Mouse (Mus musculus) forebrain, embryonic 11.5 days (tissue): Measurements from ENCODE around the gene Mylip. TPM values are rescaled to one million over a fixed set of nuclear protein-coding genes. Genes with fewer than 3 reads are reported as not detected.

Experiments
- ATAC-seq: fragments of 200-750 bp; cut with Nextera tagmentation; replicated peaks from 2 replicates; pipeline ENCODE4 v1.8.0; 2017; ENCODE audit warnings: moderate TSS enrichment; ENCODE audit not compliant: low FRiP score
- DNase-seq: peaks from one replicate; pipeline ENCODE4 v3.0.0-alpha.2; 2017; ENCODE audit warnings: low spot score
- H3K27ac ChIP-seq: fragments of 300-500 bp; sonication (generic); 2 replicates; pipeline ENCODE4 v1.5.1; 2014; ENCODE audit warnings: low read depth, low read length
- H3K27me3 ChIP-seq: fragments of 300-500 bp; sonication (generic); 2 replicates; pipeline ENCODE4 v1.6.1; 2014; ENCODE audit warnings: mild to moderate bottlenecking, low read length, mixed read lengths; ENCODE audit not compliant: control insufficient read depth, insufficient read depth
- H3K36me3 ChIP-seq: fragments of 300-500 bp; sonication (generic); 2 replicates; pipeline ENCODE4 v1.6.1; 2014; ENCODE audit warnings: mild to moderate bottlenecking, low read length, moderate library complexity, mixed read lengths; ENCODE audit not compliant: control insufficient read depth, insufficient read depth
- H3K4me1 ChIP-seq: fragments of 300-500 bp; sonication (generic); replicated peaks from 2 replicates; pipeline ENCODE4 v1.6.1; 2014; ENCODE audit warnings: low read length, mixed read lengths; ENCODE audit not compliant: control insufficient read depth, insufficient read depth
- H3K4me2 ChIP-seq: fragments of 300-500 bp; sonication (generic); 2 replicates; pipeline ENCODE4 v1.6.1; 2014; ENCODE audit warnings: low read depth, mild to moderate bottlenecking, low read length, moderate library complexity, mixed read lengths; ENCODE audit not compliant: severe bottlenecking
- H3K4me3 ChIP-seq: fragments of 300-500 bp; sonication (generic); 2 replicates; pipeline ENCODE4 v1.5.1; 2014; ENCODE audit warnings: low read depth, low read length
- H3K9ac ChIP-seq: fragments of 300-500 bp; sonication (generic); 2 replicates; pipeline ENCODE4 v1.6.1; 2014; ENCODE audit warnings: low read length
- H3K9me3 ChIP-seq: fragments of 300-500 bp; sonication (generic); 2 replicates; pipeline ENCODE4 v1.6.1; 2016; ENCODE audit warnings: low read length, mixed read lengths; ENCODE audit not compliant: control insufficient read depth
- WGBS: fragments of 180-500 bp; shearing (Covaris S2); extraction: QIAGEN DNeasy Blood & Tissue Kit; methylation state at CpG from one replicate; pipeline ENCODE4 v1.1.7; 2014; 5-methylcytosine and 5-hydroxymethylcytosine counted together
- polyA plus RNA-seq: library from polyadenylated mRNA; unstranded; fragments of >200 nt; fragmentation: Nextera tagmentation; extraction: Ambion mirVana; gene quantifications from 2 replicates; pipeline ENCODE4 v1.2.1, GENCODE M21; 2014

Gene Mylip
- polyA plus RNA-seq, 1 experiment from 2014 or later = 4.9 TPM

GRCm38 (mm10) chr13:45358676-45359323, 30.7 kb upstream of the Mylip start:
- 90% methylated on average over 13 of the region's 13 CpGs for WGBS
- DNase-seq (no peak), ATAC-seq (no peak)
- H3K4me3 ChIP-seq = no peak overlapping the region
- H3K9me3 ChIP-seq = no peaks in the 10 kb centered on the region
- no peak overlapping the region for H3K9ac ChIP-seq
- no peak overlapping the region for H3K4me2 ChIP-seq
- no peaks in the 10 kb centered on the region for H3K27me3 ChIP-seq
- no peaks in the 10 kb centered on the region for H3K36me3 ChIP-seq
- H3K27ac ChIP-seq = no peak overlapping the region
- no peaks in the 10 kb centered on the region for H3K4me1 ChIP-seq

- Histone ChIP-seq H3K9ac (no peak overlapping the region), H3K4me1 (no peaks in the 10 kb centered on the region), H3K9me3 (no peaks in the 10 kb centered on the region), H3K27ac (no peak overlapping the region), H3K36me3 (no peaks in the 10 kb centered on the region), H3K27me3 (no peaks in the 10 kb centered on the region), H3K4me2 (no peak overlapping the region), H3K4me3 (no peak overlapping the region)
- ATAC-seq (no peak), DNase-seq (no peak)
- 95% methylated on average over 10 of the region's 10 CpGs for WGBS
Observed at GRCm38 (mm10) chr13:45365788-45366187, 23.8 kb upstream of the Mylip start.

GRCm38 (mm10) chr13:45371673-45372072, 17.9 kb upstream of the Mylip start:
- 0 out of 2 replicates have a peak, but pooled peaks cover 4% of the 10 kb centered on the region for H3K4me1 ChIP-seq
- no peak overlapping the region for H3K4me2 ChIP-seq
- DNase-seq (no peak), ATAC-seq (no peak)
- no peak overlapping the region for H3K9ac ChIP-seq
- H3K27ac ChIP-seq = no peak overlapping the region
- no peaks in the 10 kb centered on the region for H3K27me3 ChIP-seq
- WGBS = 68% methylated on average over 2 of the region's 2 CpGs
- H3K9me3 ChIP-seq = no peaks in the 10 kb centered on the region
- H3K4me3 ChIP-seq = no peak overlapping the region
- no peaks in the 10 kb centered on the region for H3K36me3 ChIP-seq

GRCm38 (mm10) chr13:45372456-45372855, 17.1 kb upstream of the Mylip start:
- no peak overlapping the region for H3K9ac ChIP-seq
- H3K4me1 ChIP-seq = 0 out of 2 replicates have a peak, but pooled peaks cover 4% of the 10 kb centered on the region
- DNase-seq (no peak), ATAC-seq (no peak)
- H3K36me3 ChIP-seq = no peaks in the 10 kb centered on the region
- no peak overlapping the region for H3K4me2 ChIP-seq
- no peak overlapping the region for H3K27ac ChIP-seq
- no peaks in the 10 kb centered on the region for H3K27me3 ChIP-seq
- no peaks in the 10 kb centered on the region for H3K9me3 ChIP-seq
- WGBS = 93% methylated on average over 2 of the region's 2 CpGs
- H3K4me3 ChIP-seq = no peak overlapping the region

GRCm38 (mm10) chr13:45374846-45375245, 14.7 kb upstream of the Mylip start:
- Histone ChIP-seq H3K27me3 (no peaks in the 10 kb centered on the region), H3K4me3 (no peak overlapping the region), H3K9ac (no peak overlapping the region), H3K36me3 (no peaks in the 10 kb centered on the region), H3K9me3 (no peaks in the 10 kb centered on the region), H3K4me2 (no peak overlapping the region), H3K4me1 (0 out of 2 replicates have a peak, but pooled peaks cover 4% of the 10 kb centered on the region), H3K27ac (no peak overlapping the region)
- WGBS = 24% methylated on average over 6 of the region's 6 CpGs
- DNase-seq = no peak
- no peak for ATAC-seq

- Histone ChIP-seq H3K9ac (no peak overlapping the region), H3K4me1 (no peaks in the 10 kb centered on the region), H3K9me3 (no peaks in the 10 kb centered on the region), H3K27me3 (no peaks in the 10 kb centered on the region), H3K4me2 (no peak overlapping the region), H3K27ac (no peak overlapping the region), H3K36me3 (no peaks in the 10 kb centered on the region), H3K4me3 (no peak overlapping the region)
- DNase-seq (no peak), ATAC-seq (no peak)
- WGBS = 83% methylated on average over 7 of the region's 7 CpGs
Observed at GRCm38 (mm10) chr13:45382208-45382607, 7.3 kb upstream of the Mylip start.

- Histone ChIP-seq H3K4me1 (no peaks in the 10 kb centered on the region; the same call in 1 of the 2 replicates), H3K27me3 (no peaks in the 10 kb centered on the region), H3K36me3 (no peaks in the 10 kb centered on the region), H3K9ac (no peak overlapping the region), H3K4me3 (no peak overlapping the region), H3K4me2 (no peak overlapping the region), H3K27ac (no peak overlapping the region), H3K9me3 (no peaks in the 10 kb centered on the region)
- ATAC-seq (no peak), DNase-seq (no peak)
- 91% methylated on average over 2 of the region's 2 CpGs for WGBS
Observed at GRCm38 (mm10) chr13:45384636-45385035, 4.9 kb upstream of the Mylip start.

- Histone ChIP-seq H3K4me3 (no peak overlapping the region), H3K9me3 (no peaks in the 10 kb centered on the region), H3K4me2 (no peak overlapping the region), H3K27ac (no peak overlapping the region), H3K4me1 (peaks cover 3% of the 10 kb centered on the region), H3K27me3 (no peaks in the 10 kb centered on the region; the same call in 1 of the 2 replicates), H3K9ac (no peak overlapping the region), H3K36me3 (no peaks in the 10 kb centered on the region)
- ATAC-seq (no peak), DNase-seq (peak; percentile 18)
- whole genome bisulfite sequencing = 90% methylated on average over 6 of the region's 6 CpGs
Observed at GRCm38 (mm10) chr13:45385521-45385920, 4.0 kb upstream of the Mylip start.

GRCm38 (mm10) chr13:45386253-45386652, 3.3 kb upstream of the Mylip start:
- no peaks in the 10 kb centered on the region; the same call in 1 of the 2 replicates for H3K27me3 ChIP-seq
- DNase-seq (no peak), ATAC-seq (no peak)
- H3K4me2 ChIP-seq = no peak overlapping the region
- WGBS = 92% methylated on average over 14 of the region's 14 CpGs
- H3K9ac ChIP-seq = no peak overlapping the region
- H3K27ac ChIP-seq = no peak overlapping the region
- H3K4me1 ChIP-seq = peaks cover 6% of the 10 kb centered on the region
- H3K4me3 ChIP-seq = no peak overlapping the region
- no peaks in the 10 kb centered on the region for H3K9me3 ChIP-seq
- H3K36me3 ChIP-seq = no peaks in the 10 kb centered on the region
